Mouse (Mus musculus): ENCODE data around the gene Olfr9. TPM values are rescaled to one million over a fixed set of nuclear protein-coding genes. Genes with fewer than 3 reads are reported as not detected.
"Not testable (repeated sequence)": the region's sequence is repeated elsewhere in the genome, so short reads cannot be mapped to it uniquely, and the experiment has no call there.

Olfr9 gene
- not detected in 2 replicates for polyA plus RNA-seq (2016; fragmentation: Nextera tagmentation; extraction: Ambion mirVana)

DNA sequence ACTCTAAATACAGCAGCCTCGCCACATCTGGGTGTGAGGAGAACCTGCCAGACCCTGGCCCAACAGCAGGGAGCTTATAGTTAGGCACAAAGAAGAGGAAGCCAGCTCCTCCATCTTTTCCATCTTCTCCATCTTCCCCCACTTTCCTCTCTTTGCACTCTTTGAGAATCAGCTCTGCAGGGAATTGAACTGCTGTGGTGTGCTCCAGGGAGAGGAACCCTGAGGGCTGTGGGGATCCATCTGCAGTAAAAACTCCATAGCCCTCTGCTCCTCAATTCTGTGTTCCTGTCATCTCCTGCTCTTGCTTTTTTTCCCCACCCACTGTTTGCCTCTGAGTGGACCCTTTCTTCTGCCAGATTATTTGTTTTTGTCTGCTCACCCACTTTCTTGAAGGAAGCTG lies at the start of gene Olfr9:
Gene Olfr9 (plus strand): TSS at position 301 of the 400 bp plus-strand sequence.
- not testable (repeated sequence) for H3K27ac ChIP-seq (replicated peaks); H3K4me1 ChIP-seq; DNase-seq (ENCODE audit: low spot score); H3K9me3 ChIP-seq; H3K27me3 ChIP-seq (replicated peaks; ENCODE audit: low read depth, poor library complexity, severe bottlenecking); H3K4me3 ChIP-seq; H3K36me3 ChIP-seq (replicated peaks)
- 61% methylated on average over 1 of the region's 1 CpGs for WGBS

DNA sequence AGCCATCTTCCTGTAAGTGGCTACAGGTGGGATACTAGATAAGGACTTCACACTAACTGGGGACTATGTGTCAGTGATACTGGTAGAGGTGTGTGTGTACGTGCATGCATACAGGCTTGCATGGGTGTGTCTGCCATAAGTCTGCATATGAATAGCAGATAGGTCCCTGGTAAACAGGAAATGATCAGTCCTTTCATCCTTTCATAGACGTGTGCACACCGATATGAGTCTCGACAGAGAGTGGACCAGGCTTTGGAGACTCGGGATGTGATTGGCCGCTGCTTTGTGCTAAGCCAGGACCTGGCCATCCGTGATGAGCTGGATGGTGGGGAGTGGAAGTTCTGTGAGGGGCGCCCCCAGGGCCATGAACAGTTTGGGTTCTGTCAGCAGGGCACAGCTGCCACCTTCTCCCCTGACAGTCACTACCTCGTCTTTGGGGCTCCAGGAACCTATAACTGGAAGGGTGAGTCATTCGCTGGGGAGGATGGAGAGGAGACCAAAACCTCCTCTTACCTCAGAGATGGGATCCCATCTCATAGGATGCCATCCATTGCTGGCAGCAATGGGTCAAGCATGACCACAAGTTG lies 48.7 kb upstream of the Olfr9 start:
- no peaks in the 10 kb centered on the region for H3K4me1 ChIP-seq
- H3K27ac ChIP-seq (replicated peaks) = no peak overlapping the region
- H3K36me3 ChIP-seq (replicated peaks) = no peaks in the 10 kb centered on the region
- H3K27me3 ChIP-seq (replicated peaks; ENCODE audit: low read depth, poor library complexity, severe bottlenecking) = peaks cover 23% of the 10 kb centered on the region
- WGBS = 82% methylated on average over 10 of the region's 10 CpGs
- H3K9me3 ChIP-seq = no peaks in the 10 kb centered on the region
- no peak overlapping the region for H3K4me3 ChIP-seq
- no peak for DNase-seq (ENCODE audit: low spot score)

DNA sequence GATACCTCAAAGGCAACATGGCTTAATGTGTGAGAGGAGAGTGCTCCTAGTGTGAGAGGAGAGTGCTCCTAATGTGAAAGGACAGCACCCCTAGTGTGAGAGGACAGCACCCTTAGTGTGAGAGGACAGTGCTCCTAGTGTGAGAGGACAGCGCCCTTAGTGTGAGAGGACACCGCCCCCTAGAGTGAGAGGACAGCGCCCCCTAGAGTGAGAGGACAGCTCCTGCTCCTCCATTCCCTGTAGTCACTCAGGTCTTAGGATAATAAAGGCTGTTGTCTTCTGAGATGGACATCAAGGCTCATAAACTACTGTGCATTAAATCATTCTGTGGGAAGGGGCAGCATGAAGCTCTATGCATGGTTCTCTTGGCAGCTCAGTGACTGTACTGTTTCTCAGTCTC lies 43.6 kb upstream of the Olfr9 start:
- Histone ChIP-seq H3K4me1 (no peaks in the 10 kb centered on the region), H3K4me3 (no peak overlapping the region), H3K9me3 (no peaks in the 10 kb centered on the region), H3K27ac (replicated peaks) (no peak overlapping the region), H3K27me3 (replicated peaks; ENCODE audit: low read depth, poor library complexity, severe bottlenecking) (no peaks in the 10 kb centered on the region), H3K36me3 (replicated peaks) (no peaks in the 10 kb centered on the region)
- no peak for DNase-seq (ENCODE audit: low spot score)
- WGBS = 17% methylated on average over 3 of the region's 3 CpGs

DNA sequence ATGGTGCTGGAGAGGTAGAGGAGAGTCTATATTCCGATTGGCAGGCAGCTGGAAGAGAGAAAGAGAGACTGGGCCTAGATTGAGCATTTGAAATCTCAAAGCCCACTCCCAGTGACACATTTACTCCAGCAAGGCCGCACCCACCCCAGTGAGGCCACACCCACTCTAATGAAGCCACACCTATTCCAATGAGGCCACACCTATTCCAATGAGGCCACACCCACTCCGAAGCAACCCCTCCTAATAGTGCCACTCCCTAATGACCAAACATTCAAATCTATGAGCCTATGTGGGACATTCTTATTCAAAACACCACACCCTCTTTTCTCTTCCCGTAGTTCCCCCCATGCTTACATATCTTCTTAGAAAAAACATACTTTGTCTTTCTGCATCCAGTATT lies 41.7 kb upstream of the Olfr9 start:
- DNase-seq (ENCODE audit: low spot score) = no peak
- Histone ChIP-seq H3K9me3 (no peaks in the 10 kb centered on the region), H3K4me3 (no peak overlapping the region), H3K27ac (replicated peaks) (no peak overlapping the region), H3K36me3 (replicated peaks) (no peaks in the 10 kb centered on the region), H3K4me1 (no peaks in the 10 kb centered on the region), H3K27me3 (replicated peaks; ENCODE audit: low read depth, poor library complexity, severe bottlenecking) (no peaks in the 10 kb centered on the region)
- WGBS = 85% methylated on average over 4 of the region's 4 CpGs

DNA sequence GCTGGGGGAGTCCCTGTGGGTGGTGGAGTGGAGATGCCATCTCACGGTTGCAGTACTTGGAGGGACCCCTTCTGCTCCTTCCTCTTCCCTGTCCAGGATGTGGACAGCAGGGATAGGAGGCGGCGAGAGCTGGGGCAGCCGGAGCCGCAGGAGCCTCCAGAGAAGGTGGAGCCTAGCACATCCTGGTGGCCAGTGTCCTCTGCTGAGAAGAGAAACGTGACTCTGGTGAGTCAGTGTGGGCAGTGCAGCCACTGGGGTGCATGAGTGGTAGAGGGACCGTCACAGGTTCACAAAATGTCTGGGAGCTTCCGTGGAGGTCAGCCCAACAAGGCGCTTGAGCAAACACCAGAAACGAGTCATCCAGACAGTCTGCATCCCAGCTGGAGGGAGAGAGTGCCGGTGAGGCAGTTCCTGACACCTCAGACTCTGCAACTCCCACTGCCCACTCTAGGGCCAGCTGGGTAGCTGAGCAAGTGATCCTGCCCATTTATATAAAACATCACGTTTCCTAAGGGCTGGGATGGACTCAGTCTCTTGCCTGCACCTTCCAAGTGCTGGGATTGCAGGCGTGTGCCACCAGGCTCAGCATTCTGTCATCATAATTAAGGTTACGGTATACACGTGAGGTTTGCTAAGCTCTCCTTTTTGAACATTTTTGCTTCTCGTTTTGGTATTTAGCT lies 38.9 kb upstream of the Olfr9 start:
- 73% methylated on average over 16 of the region's 16 CpGs for WGBS
- no peaks in the 10 kb centered on the region for H3K9me3 ChIP-seq
- no peaks in the 10 kb centered on the region for H3K36me3 ChIP-seq (replicated peaks)

DNA sequence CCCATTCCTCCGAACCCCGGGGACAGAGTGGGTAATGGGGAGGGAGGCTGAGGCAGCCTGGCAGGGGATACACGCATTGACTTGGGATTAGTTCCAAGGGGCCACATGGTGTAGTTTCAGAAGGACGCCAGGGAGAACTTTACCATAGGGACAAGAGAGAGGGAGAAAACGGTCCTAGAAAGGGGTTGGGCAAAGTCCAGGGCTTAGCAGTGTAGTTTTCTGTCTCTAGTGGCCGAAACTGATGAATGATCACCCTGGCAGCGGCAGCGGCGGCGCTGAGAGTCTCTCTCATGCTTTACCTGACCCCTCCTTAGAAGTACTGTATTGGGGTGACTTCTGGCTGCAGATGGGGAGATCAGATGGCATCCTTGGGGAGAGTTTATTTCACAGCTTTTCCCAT lies 30.9 kb upstream of the Olfr9 start:
- DNase-seq (ENCODE audit: low spot score) = no peak
- WGBS = 79% methylated on average over 10 of the region's 10 CpGs
- Histone ChIP-seq H3K4me3 (no peak overlapping the region), H3K9me3 (no peaks in the 10 kb centered on the region), H3K4me1 (no peaks in the 10 kb centered on the region), H3K36me3 (replicated peaks) (no peaks in the 10 kb centered on the region), H3K27me3 (replicated peaks; ENCODE audit: low read depth, poor library complexity, severe bottlenecking) (no peaks in the 10 kb centered on the region), H3K27ac (replicated peaks) (no peak overlapping the region)

More for the DNA sequence above, 38.9 kb upstream of the Olfr9 start:
- H3K27me3 ChIP-seq (replicated peaks; ENCODE audit: low read depth, poor library complexity, severe bottlenecking) = no peaks in the 10 kb centered on the region
- no peak for DNase-seq (ENCODE audit: low spot score)
- no peak overlapping the region for H3K27ac ChIP-seq (replicated peaks)
- no peak overlapping the region for H3K4me3 ChIP-seq
- no peaks in the 10 kb centered on the region for H3K4me1 ChIP-seq

DNA sequence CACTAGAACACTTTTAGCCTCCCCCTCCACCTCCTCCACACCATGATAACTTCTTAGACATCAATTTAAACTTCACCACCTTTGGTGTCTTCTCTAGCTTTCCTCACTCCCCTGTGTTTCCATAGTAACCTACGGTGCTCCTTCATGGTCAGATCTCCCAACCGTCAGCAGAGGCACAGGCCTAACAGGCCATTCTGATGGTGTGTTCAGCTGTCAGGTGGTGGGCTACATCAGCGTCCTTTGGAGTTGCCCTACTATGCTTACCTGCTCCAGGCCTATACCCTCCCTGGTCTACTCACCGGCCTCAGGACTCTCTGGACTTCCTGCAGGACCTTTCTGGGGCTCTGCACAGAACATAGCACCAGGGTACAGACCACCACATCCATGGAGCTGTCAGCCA lies 29.1 kb upstream of the Olfr9 start:
- 80% methylated on average over 4 of the region's 4 CpGs for WGBS
- Histone ChIP-seq H3K27ac (replicated peaks) (no peak overlapping the region), H3K9me3 (no peaks in the 10 kb centered on the region), H3K4me3 (no peak overlapping the region), H3K4me1 (no peaks in the 10 kb centered on the region), H3K27me3 (replicated peaks; ENCODE audit: low read depth, poor library complexity, severe bottlenecking) (no peaks in the 10 kb centered on the region), H3K36me3 (replicated peaks) (no peaks in the 10 kb centered on the region)
- no peak for DNase-seq (ENCODE audit: low spot score)

DNA sequence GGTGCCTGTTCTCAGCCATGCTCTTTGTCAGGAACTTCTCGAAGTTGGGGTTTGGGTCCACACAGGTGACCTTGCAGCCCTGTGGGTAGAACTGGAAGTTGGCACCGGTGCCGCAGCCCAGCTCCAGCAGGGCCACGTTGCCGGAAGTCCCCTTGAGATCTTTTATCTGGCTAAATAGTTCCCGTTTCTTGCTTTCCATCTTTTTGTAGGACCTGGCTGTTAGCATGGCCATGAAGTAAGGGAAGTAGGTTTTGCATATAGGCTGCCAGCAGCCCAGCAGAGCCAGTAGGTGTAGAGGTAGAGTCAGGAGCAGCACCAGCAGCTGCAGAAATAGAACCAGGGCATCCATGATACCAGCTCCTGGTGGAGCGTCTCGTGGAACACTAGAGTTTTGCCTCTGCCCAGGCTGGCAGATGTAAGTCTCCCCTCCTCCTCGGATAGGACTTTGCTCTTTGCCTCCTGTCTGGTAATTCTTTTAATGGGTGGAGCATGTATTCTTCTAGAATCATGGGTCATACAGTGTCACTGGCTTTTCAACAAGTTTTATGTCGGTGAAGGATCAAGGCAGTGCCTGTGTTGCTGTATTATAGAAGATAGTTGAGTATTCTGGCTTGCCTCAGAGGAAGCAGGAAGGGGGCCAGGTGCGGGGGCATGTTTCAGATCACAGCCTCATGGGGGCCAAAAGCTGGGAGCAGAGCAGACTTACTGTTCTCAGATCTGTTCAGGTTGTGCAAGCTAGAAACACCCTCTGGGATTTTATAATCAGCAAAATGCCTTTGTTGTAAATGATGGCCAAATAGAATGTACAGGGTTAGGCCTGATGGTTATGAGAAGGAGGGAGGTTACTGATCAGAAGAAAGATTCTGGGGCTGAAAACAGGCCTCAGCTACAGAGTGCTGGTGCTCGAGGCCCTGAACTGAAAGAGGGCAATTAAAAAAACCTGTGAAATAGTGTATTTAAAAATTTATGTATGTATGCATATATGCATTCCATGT lies 28.3 kb upstream of the Olfr9 start, which contains the start of gene Mettl7b:
Gene Mettl7b (minus strand): TSS at position 399 of the 995 bp plus-strand sequence.
- H3K27ac ChIP-seq (replicated peaks) = no peak within 1 kb of the TSS
- no peaks in the 10 kb centered on the region for H3K36me3 ChIP-seq (replicated peaks)
- H3K9me3 ChIP-seq = no peaks in the 10 kb centered on the region
- no peak within 1 kb of the TSS for H3K4me3 ChIP-seq
- no peaks in the 10 kb centered on the region for H3K4me1 ChIP-seq
- no peak for DNase-seq (ENCODE audit: low spot score)
- WGBS = 85% methylated on average over 12 of the region's 12 CpGs
- no peaks in the 10 kb centered on the region for H3K27me3 ChIP-seq (replicated peaks; ENCODE audit: low read depth, poor library complexity, severe bottlenecking)

DNA sequence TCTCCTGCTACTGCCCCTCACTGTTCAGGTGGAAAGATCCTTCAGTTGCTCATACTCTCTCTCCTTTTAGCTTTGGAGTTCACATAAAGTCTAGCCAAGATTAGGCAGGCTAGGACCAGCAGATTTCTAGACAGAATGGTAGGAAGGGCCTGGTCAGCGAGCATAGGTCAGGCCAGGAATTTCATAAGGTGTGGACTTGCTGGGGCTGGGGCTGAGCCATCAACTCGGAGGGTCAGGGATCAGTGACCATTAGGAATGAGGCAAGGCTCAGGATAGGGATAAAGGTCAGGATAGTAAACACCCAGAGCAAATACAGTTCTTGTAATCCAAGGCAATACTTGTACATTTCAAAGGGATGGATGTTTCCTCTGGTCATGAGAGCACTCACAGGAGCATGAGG lies 24.3 kb upstream of the Olfr9 start:
- no peaks in the 10 kb centered on the region for H3K36me3 ChIP-seq (replicated peaks)
- DNase-seq (ENCODE audit: low spot score) = no peak
- no peaks in the 10 kb centered on the region for H3K27me3 ChIP-seq (replicated peaks; ENCODE audit: low read depth, poor library complexity, severe bottlenecking)
- no peaks in the 10 kb centered on the region for H3K9me3 ChIP-seq
- H3K4me1 ChIP-seq = no peaks in the 10 kb centered on the region
- no peak overlapping the region for H3K27ac ChIP-seq (replicated peaks)
- 69% methylated on average over 2 of the region's 2 CpGs for WGBS
- no peak overlapping the region for H3K4me3 ChIP-seq

DNA sequence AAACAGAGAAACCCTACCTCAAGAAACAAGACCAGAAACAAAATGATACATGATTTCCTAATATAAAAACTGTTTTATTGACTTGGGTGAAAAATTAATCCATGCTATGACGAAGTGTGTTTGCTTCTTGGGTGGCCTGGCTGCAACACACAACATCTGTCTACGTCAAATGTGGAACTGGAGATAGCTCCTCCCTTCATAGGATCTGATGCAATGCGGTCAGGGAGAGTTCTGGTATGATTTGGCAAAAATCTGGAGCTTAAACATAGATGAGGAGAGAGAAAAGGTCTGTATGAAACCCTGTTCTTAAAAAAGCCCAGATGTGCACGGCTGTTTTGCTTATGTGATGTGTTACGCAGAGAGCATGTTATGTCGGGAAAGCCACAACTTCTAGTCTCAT lies 23.4 kb upstream of the Olfr9 start:
- H3K36me3 ChIP-seq (replicated peaks) = no peaks in the 10 kb centered on the region
- H3K27ac ChIP-seq (replicated peaks) = no peak overlapping the region
- H3K9me3 ChIP-seq = no peaks in the 10 kb centered on the region
- no peak overlapping the region for H3K4me3 ChIP-seq
- DNase-seq (ENCODE audit: low spot score) = no peak
- 90% methylated on average over 6 of the region's 6 CpGs for WGBS
- H3K4me1 ChIP-seq = no peaks in the 10 kb centered on the region
- H3K27me3 ChIP-seq (replicated peaks; ENCODE audit: low read depth, poor library complexity, severe bottlenecking) = no peaks in the 10 kb centered on the region

DNA sequence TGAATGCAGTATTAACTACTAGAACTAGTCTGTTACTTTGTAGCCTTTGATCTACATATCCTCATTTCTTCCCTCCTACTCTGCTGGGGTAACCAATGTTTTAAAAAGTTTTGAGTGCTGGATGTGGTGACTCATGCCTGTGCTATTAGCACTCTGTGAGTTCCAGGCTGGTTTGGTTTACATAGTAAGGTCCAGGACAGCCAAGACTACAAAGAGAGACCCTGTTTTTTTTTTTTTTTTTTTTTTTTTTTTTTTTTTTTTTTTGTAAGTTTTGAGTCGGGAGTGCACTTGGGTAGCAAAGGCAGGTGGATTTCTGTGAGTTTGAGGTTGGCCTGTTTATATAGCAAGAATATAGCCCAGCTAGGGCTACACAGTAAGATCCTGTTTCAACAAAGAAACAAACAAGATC lies 20.9 kb upstream of the Olfr9 start:
- Histone ChIP-seq H3K36me3 (replicated peaks) (no peaks in the 10 kb centered on the region), H3K27me3 (replicated peaks; ENCODE audit: low read depth, poor library complexity, severe bottlenecking) (no peaks in the 10 kb centered on the region), H3K4me1 (no peaks in the 10 kb centered on the region), H3K4me3 (no peak overlapping the region), H3K27ac (replicated peaks) (no peak overlapping the region), H3K9me3 (no peaks in the 10 kb centered on the region)
- no peak for DNase-seq (ENCODE audit: low spot score)
- 50% methylated on average over 1 of the region's 1 CpGs for WGBS

DNA sequence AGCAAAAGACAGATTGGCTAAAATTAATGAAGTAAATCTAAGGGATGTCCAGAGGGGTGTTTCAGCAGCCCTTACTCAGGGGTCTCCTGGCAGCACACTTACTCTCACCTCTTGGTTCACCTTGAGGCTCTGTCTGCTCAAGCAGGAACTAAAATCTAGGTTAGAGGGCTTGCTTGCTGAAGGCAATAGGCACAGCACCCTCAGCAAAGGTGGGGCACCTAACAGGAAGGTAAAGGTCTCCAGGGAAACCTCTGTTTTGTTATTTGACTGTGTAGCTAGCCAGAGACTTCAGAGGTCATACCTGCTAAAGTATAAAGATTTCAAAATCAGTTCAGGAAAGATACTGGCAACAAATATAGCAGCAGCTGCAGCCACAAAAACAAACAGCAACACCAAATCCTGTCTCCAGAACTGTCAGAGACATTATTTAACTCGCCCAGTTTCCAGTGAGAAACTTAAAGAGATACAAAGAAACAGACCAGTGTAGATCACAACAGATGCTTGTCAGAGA lies 18.4 kb upstream of the Olfr9 start:
- H3K9me3 ChIP-seq = no peaks in the 10 kb centered on the region
- no peak overlapping the region for H3K4me3 ChIP-seq
- no peaks in the 10 kb centered on the region for H3K27me3 ChIP-seq (replicated peaks; ENCODE audit: low read depth, poor library complexity, severe bottlenecking)
- WGBS = 48% methylated on average over 1 of the region's 1 CpGs
- no peaks in the 10 kb centered on the region for H3K4me1 ChIP-seq
- no peak for DNase-seq (ENCODE audit: low spot score)
- no peak overlapping the region for H3K27ac ChIP-seq (replicated peaks)
- H3K36me3 ChIP-seq (replicated peaks) = no peaks in the 10 kb centered on the region

All from embryonic facial prominence, embryonic 10.5 days (tissue).